Mouse (Mus musculus): ENCODE data around the gene Rbm17. TPM values are rescaled to one million over a fixed set of nuclear protein-coding genes. Genes with fewer than 3 reads are reported as not detected.

The Rbm17 gene
- total and polyA plus RNA-seq, 3 experiments: 199 to 405 (median 239) TPM

DNA sequence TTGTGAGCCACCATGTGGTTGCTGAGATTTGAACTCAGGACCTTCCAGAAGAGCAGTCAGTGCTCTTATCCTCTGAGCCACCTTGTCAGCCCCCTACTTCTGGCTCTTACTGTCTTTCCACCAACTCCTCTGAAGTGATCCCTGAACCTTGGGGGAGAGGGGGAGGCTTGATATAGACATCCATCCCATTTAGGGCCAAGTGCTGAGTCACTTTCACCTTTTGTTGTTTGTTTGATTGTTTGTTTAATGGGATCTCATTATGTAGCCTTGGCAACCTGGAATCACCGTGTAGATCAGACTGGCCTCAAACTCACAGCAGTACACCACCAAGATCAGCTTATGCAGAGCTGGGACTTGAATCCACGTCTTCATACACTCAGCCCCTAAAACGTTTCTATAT lies 46.7 kb downstream of the Rbm17 start:
- Histone ChIP-seq H3K27me3 (replicated peaks) (peaks cover 5% of the 10 kb centered on the region), H3K4me3 (replicated peaks in 1 of 3; ENCODE audit: low read depth in 2 of 3, low read length in 2 of 3, poor library complexity in 1 of 3) (no peak overlapping the region), H3K4me1 (ENCODE audit: control insufficient read depth in 1 of 2, insufficient read depth in 2 of 2) (peaks cover 2 to 8% of the 10 kb centered on the region in 2 experiments; a peak in 3 of 4 replicates), H3K9ac (ENCODE audit: insufficient read depth, low read depth) (no peak overlapping the region), H3K79me2 (replicated peaks; ENCODE audit: control insufficient read depth, extremely low read depth, insufficient read depth, poor library complexity, severe bottlenecking) (no peaks in the 10 kb centered on the region), H3K9me3 (replicated peaks; ENCODE audit: low read length) (no peaks in the 10 kb centered on the region), H3K27ac (ENCODE audit: insufficient read depth, low read depth) (no peak overlapping the region), H3K36me3 (replicated peaks in 1 of 2; ENCODE audit: control insufficient read depth in 1 of 2, insufficient read depth in 1 of 2, low read length in 1 of 2) (no peaks in the 10 kb centered on the region), H3K4me2 (ENCODE audit: insufficient read depth, low read depth, poor library complexity, severe bottlenecking) (no peak overlapping the region)
- dilution Hi-C loops (cut with MboI; ENCODE audit: extremely low pct_ligation_motif_present, extremely low pct_unique_long_range_greater_than_20kb, low sequenced_read_pairs) (no loop called here), in situ Hi-C loops (cut with MboI; ENCODE audit: low pct_ligation_motif_present, low pct_unique_long_range_greater_than_20kb, low sequenced_read_pairs) (no loop called here)
- no peak for TF ChIP-seq ZNF384 (IDR thresholded peaks at IDR 0.05; ENCODE audit: low read depth, low read length)
- TF ChIP-seq BHLHE40 (IDR thresholded peaks at IDR 0.05; ENCODE audit: low read depth, low read length): no peak
- TF ChIP-seq CHD1 (IDR thresholded peaks at IDR 0.05; ENCODE audit: low read depth, low read length): no peak
- DNase-seq (ENCODE audit: extremely low read depth): no peak

- no peaks in the 10 kb centered on the region for H3K79me2 ChIP-seq (replicated peaks; ENCODE audit: control insufficient read depth, extremely low read depth, insufficient read depth, poor library complexity, severe bottlenecking)
- peaks cover 5% of the 10 kb centered on the region for H3K27me3 ChIP-seq (replicated peaks)
- H3K4me1 ChIP-seq (ENCODE audit: control insufficient read depth in 1 of 2, insufficient read depth in 2 of 2): peaks cover 5 to 15% of the 10 kb centered on the region in 2 experiments; a peak in 3 of 4 replicates
- no peak overlapping the region for H3K27ac ChIP-seq (ENCODE audit: insufficient read depth, low read depth)
- H3K4me2 ChIP-seq (ENCODE audit: insufficient read depth, low read depth, poor library complexity, severe bottlenecking): no peak overlapping the region
- no peak overlapping the region for H3K9ac ChIP-seq (ENCODE audit: insufficient read depth, low read depth)
- no peak for DNase-seq (ENCODE audit: extremely low read depth)
- H3K4me3 ChIP-seq (replicated peaks in 1 of 3; ENCODE audit: low read depth in 2 of 3, low read length in 2 of 3, poor library complexity in 1 of 3): no peak overlapping the region
- in situ Hi-C loops (cut with MboI; ENCODE audit: low pct_ligation_motif_present, low pct_unique_long_range_greater_than_20kb, low sequenced_read_pairs): no loop called here
- dilution Hi-C loops (cut with MboI; ENCODE audit: extremely low pct_ligation_motif_present, extremely low pct_unique_long_range_greater_than_20kb, low sequenced_read_pairs): no loop called here
- no peaks in the 10 kb centered on the region for H3K9me3 ChIP-seq (replicated peaks; ENCODE audit: low read length)
- peaks cover 0 to 2% of the 10 kb centered on the region in 2 experiments for H3K36me3 ChIP-seq (replicated peaks in 1 of 2; ENCODE audit: control insufficient read depth in 1 of 2, insufficient read depth in 1 of 2, low read length in 1 of 2)
- TF ChIP-seq SMC3 (IDR thresholded peaks at IDR 0.05; ENCODE audit: low read depth, low read length) (no peak), MAZ (IDR thresholded peaks at IDR 0.05; ENCODE audit: low read depth, low read length) (no peak), ZNF384 (IDR thresholded peaks at IDR 0.05; ENCODE audit: low read depth, low read length) (no peak), IRF4 (IDR thresholded peaks at IDR 0.05; ENCODE audit: low read depth, low read length) (no peak), ZMIZ1 (IDR thresholded peaks at IDR 0.05; ENCODE audit: low read depth, low read length) (no peak), RCOR1 (conservative IDR thresholded peaks at IDR 0.05; ENCODE audit: low read depth, low read length) (no peak), NRF1 (IDR thresholded peaks at IDR 0.05; ENCODE audit: low read depth, low read length) (no peak), MYC (IDR thresholded peaks at IDR 0.05; ENCODE audit: low read depth, low read length) (no peak), POLR2A (IDR thresholded peaks at IDR 0.05; ENCODE audit: low read depth, low read length) (no peak), MAX (IDR thresholded peaks at IDR 0.05; ENCODE audit: low read length) (no peak), JUND (conservative IDR thresholded peaks at IDR 0.05; ENCODE audit: low read depth, low read length) (no peak), ZKSCAN1 (IDR thresholded peaks at IDR 0.05; ENCODE audit: borderline replicate concordance, low read depth, low read length) (no peak), SIN3A (IDR thresholded peaks at IDR 0.05; ENCODE audit: low read length) (no peak), TBP (conservative IDR thresholded peaks at IDR 0.05; ENCODE audit: low read depth, low read length) (no peak), HCFC1 (IDR thresholded peaks at IDR 0.05; ENCODE audit: low read depth, low read length) (no peak), EP300 (IDR thresholded peaks at IDR 0.05; ENCODE audit: low read length) (no peak)
Measured at GRCm38 (mm10) chr2:11555316-11555715, 48.6 kb downstream of the Rbm17 start.

Data from CH12.LX (cell line).